Mouse (Mus musculus) brain, embryonic 14.5 days (tissue): ENCODE data around the gene Dpf1.

Experiments
- CTCF ChIP-seq: fragments of 200-500 bp; IDR thresholded peaks from 2 replicates; pipeline ENCODE4 v1.5.1; 2012; ENCODE audit warnings: inconsistent platforms, mild to moderate bottlenecking, moderate library complexity, borderline replicate concordance; ENCODE audit not compliant: insufficient read depth, insufficient read length; ENCODE audit errors: extremely low read depth
- POLR2A ChIP-seq: fragments of 200-500 bp; IDR thresholded peaks from 2 replicates; pipeline ENCODE4 v1.6.1; 2012; ENCODE audit warnings: mild to moderate bottlenecking, inconsistent platforms, borderline replicate concordance; ENCODE audit not compliant: poor library complexity, insufficient read depth, insufficient read length, severe bottlenecking; ENCODE audit errors: extremely low read depth

GRCm38 (mm10) chr7:29279261-29279660, 24.5 kb upstream of the Dpf1 start:
- TF ChIP-seq CTCF (no peak), POLR2A (no peak)
